Mouse (Mus musculus): ENCODE measurements around the gene Etv1.
A peak's percentile ranks its signal among the peaks of the same experiment; 100 is the strongest.

Gene Etv1

GRCm38 (mm10) chr12:38779186-38779777 lies at the start of gene Etv1:
Etv1 (plus strand) TSS chr12:38779380.
- peak; percentile 15 for DNase-seq (ENCODE audit: low spot score)

- no peak for DNase-seq (ENCODE audit: low spot score)
Measured at GRCm38 (mm10) chr12:38729661-38730060, 49.5 kb upstream of the Etv1 start.

- DNase-seq (ENCODE audit: low spot score), result no peak
Measured at GRCm38 (mm10) chr12:38730791-38731190, 48.4 kb upstream of the Etv1 start.

GRCm38 (mm10) chr12:38759322-38759721 lies 19.9 kb upstream of the Etv1 start:
- DNase-seq (ENCODE audit: low spot score), result no peak

- no peak for DNase-seq (ENCODE audit: low spot score)
Measured at GRCm38 (mm10) chr12:38777316-38777715, 1.9 kb upstream of the Etv1 start.

- DNase-seq (ENCODE audit: low spot score), result no peak
Measured at GRCm38 (mm10) chr12:38777957-38778298, 1.3 kb upstream of the Etv1 start.

GRCm38 (mm10) chr12:38778299-38779075 lies 693 bp upstream of the Etv1 start:
- peak; percentile 61 for DNase-seq (ENCODE audit: low spot score)

- DNase-seq (ENCODE audit: low spot score), result peak; percentile 14
Measured at GRCm38 (mm10) chr12:38780006-38780954, 1.1 kb downstream of the Etv1 start.

GRCm38 (mm10) chr12:38780955-38781304 lies 1.8 kb downstream of the Etv1 start:
- no peak for DNase-seq (ENCODE audit: low spot score)

GRCm38 (mm10) chr12:38781686-38782085 lies 2.5 kb downstream of the Etv1 start:
- DNase-seq (ENCODE audit: low spot score), result no peak

GRCm38 (mm10) chr12:38783291-38783690 lies 4.1 kb downstream of the Etv1 start:
- no peak for DNase-seq (ENCODE audit: low spot score)

GRCm38 (mm10) chr12:38784221-38784620 lies 5.0 kb downstream of the Etv1 start:
- no peak for DNase-seq (ENCODE audit: low spot score)

GRCm38 (mm10) chr12:38786571-38786970 lies 7.4 kb downstream of the Etv1 start:
- DNase-seq (ENCODE audit: low spot score), result no peak

- DNase-seq (ENCODE audit: low spot score), result no peak
Measured at GRCm38 (mm10) chr12:38787704-38788103, 8.5 kb downstream of the Etv1 start.

- DNase-seq (ENCODE audit: low spot score), result peak; percentile 21
Measured at GRCm38 (mm10) chr12:38788621-38789020, 9.4 kb downstream of the Etv1 start.

- no peak for DNase-seq (ENCODE audit: low spot score)
Measured at GRCm38 (mm10) chr12:38789789-38790355, 10.7 kb downstream of the Etv1 start.

GRCm38 (mm10) chr12:38793076-38793475 lies 13.9 kb downstream of the Etv1 start:
- DNase-seq (ENCODE audit: low spot score), result no peak

- DNase-seq (ENCODE audit: low spot score), result no peak
Measured at GRCm38 (mm10) chr12:38793697-38794096, 14.5 kb downstream of the Etv1 start.

- DNase-seq (ENCODE audit: low spot score), result no peak
Measured at GRCm38 (mm10) chr12:38807031-38807430, 27.9 kb downstream of the Etv1 start.

- DNase-seq (ENCODE audit: low spot score), result no peak
Measured at GRCm38 (mm10) chr12:38812392-38812791, 33.2 kb downstream of the Etv1 start.

- DNase-seq (ENCODE audit: low spot score), result no peak
Measured at GRCm38 (mm10) chr12:38814010-38814786, 35.0 kb downstream of the Etv1 start.

- no peak for DNase-seq (ENCODE audit: low spot score)
Measured at GRCm38 (mm10) chr12:38816235-38816634, 37.1 kb downstream of the Etv1 start.
